Mouse (Mus musculus) G1E (cell line): ENCODE data around the gene Atoh8. TPM values are rescaled to one million over a fixed set of nuclear protein-coding genes. Genes with fewer than 3 reads are reported as not detected.

ENCODE experiments used
- ATAC-seq: 2 replicates; pipeline ENCODE4 v1.8.0; 2016; ENCODE audit warnings: mild to moderate bottlenecking; ENCODE audit not compliant: insufficient number of reproducible peaks, poor library complexity, low FRiP score, severe bottlenecking; ENCODE audit errors: extremely low read depth
- DNase-seq: peaks from one replicate; pipeline ENCODE4 v3.0.0; 2012; ENCODE audit warnings: low spot score
- H3K27me3 ChIP-seq: 2 replicates; pipeline ENCODE4 v1.6.1; 2012; ENCODE audit warnings: mild to moderate bottlenecking, low read length, inconsistent platforms; ENCODE audit not compliant: insufficient read depth
- H3K36me3 ChIP-seq: replicated peaks from 2 replicates; pipeline ENCODE3; 2012; ENCODE audit warnings: mild to moderate bottlenecking, inconsistent platforms
- H3K4me1 ChIP-seq: 2 replicates; pipeline ENCODE4 v1.6.1; 2012; ENCODE audit warnings: low read depth, low read length, inconsistent platforms, mixed read lengths; ENCODE audit not compliant: insufficient read depth
- H3K4me3 ChIP-seq: 2 replicates; pipeline ENCODE4 v1.5.1; 2012; ENCODE audit warnings: low read depth, mild to moderate bottlenecking, inconsistent platforms, low read length, moderate library complexity, mixed read lengths
- H3K9me3 ChIP-seq: replicated peaks from 2 replicates; pipeline ENCODE4 v1.6.1; 2012; ENCODE audit warnings: inconsistent platforms
- CTCF ChIP-seq: IDR thresholded peaks from 2 replicates; pipeline ENCODE4 v1.5.1; 2012; ENCODE audit warnings: low read depth, low read length, inconsistent platforms, mixed read lengths
- GATA1 ChIP-seq: IDR thresholded peaks from 2 replicates; pipeline ENCODE4 v1.6.1; 2012; ENCODE audit warnings: borderline replicate concordance, low read length, inconsistent platforms, mixed read lengths
- GATA2 ChIP-seq: IDR thresholded peaks from 2 replicates; pipeline ENCODE4 v1.6.1; 2012; ENCODE audit warnings: low read depth, low read length, inconsistent platforms, borderline replicate concordance
- POLR2AphosphoS5 ChIP-seq: IDR thresholded peaks from 2 replicates; pipeline ENCODE4 v1.6.1; 2012; ENCODE audit warnings: low read depth, low read length, inconsistent platforms; ENCODE audit not compliant: insufficient replicate concordance
- TAL1 ChIP-seq: conservative IDR thresholded peaks from 2 replicates; pipeline ENCODE4 v1.6.1; 2012; ENCODE audit warnings: low read depth, low read length, inconsistent platforms, mixed read lengths
- polyA plus RNA-seq: library from polyadenylated mRNA; stranded (reverse); fragments of >175 nt; gene quantifications from 2 replicates; pipeline ENCODE4 v1.2.3, GENCODE M21; 2012
- total RNA-seq, 2 experiments: library from RNA; stranded (forward) in 1 of 2; stranded (reverse) in 1 of 2; fragments of 200-1000 nt in 1 of 2; fragments of >200 nt in 1 of 2; fragmentation: Nextera tagmentation in 1 of 2; gene quantifications; 2 replicates each; pipeline ENCODE4 v1.2.3; 2014 to 2017

Atoh8 gene
- total and polyA plus RNA-seq, 3 experiments, result 0.03 TPM; not detected in 2

GRCm38 (mm10) chr6:72276972-72277441 is 41.6 kb upstream of the Atoh8 start:
- Histone ChIP-seq H3K4me1 (peaks cover 42% of the 10 kb centered on the region), H3K36me3 (no peaks in the 10 kb centered on the region), H3K4me3 (no peak overlapping the region), H3K27me3 (peaks cover 45% of the 10 kb centered on the region), H3K9me3 (peaks cover 6% of the 10 kb centered on the region)
- ATAC-seq (no peak), DNase-seq (no peak)
- TF ChIP-seq TAL1 (no peak), POLR2AphosphoS5 (no peak), GATA2 (no peak), CTCF (no peak), GATA1 (no peak)

GRCm38 (mm10) chr6:72276141-72276540 is 40.8 kb upstream of the Atoh8 start:
- Histone ChIP-seq H3K4me3 (no peak overlapping the region), H3K27me3 (peaks cover 54% of the 10 kb centered on the region), H3K4me1 (peaks cover 42% of the 10 kb centered on the region), H3K9me3 (peaks cover 6% of the 10 kb centered on the region), H3K36me3 (no peaks in the 10 kb centered on the region)
- ATAC-seq, result no peak
- no peak for TF ChIP-seq CTCF
- no peak for DNase-seq

- H3K27me3 ChIP-seq, result peaks cover 57% of the 10 kb centered on the region
- DNase-seq (no peak), ATAC-seq (no peak)
- no peak overlapping the region for H3K4me3 ChIP-seq
- H3K9me3 ChIP-seq, result peaks cover 6% of the 10 kb centered on the region
- no peaks in the 10 kb centered on the region for H3K36me3 ChIP-seq
- no peak for TF ChIP-seq POLR2AphosphoS5
- TF ChIP-seq CTCF, result no peak
- TF ChIP-seq GATA2, result no peak
- TF ChIP-seq GATA1, result no peak
- peaks cover 39% of the 10 kb centered on the region for H3K4me1 ChIP-seq
Observed at GRCm38 (mm10) chr6:72275527-72275926, 40.1 kb upstream of the Atoh8 start.

- Histone ChIP-seq H3K4me1 (peaks cover 17% of the 10 kb centered on the region), H3K4me3 (no peak overlapping the region), H3K27me3 (peaks cover 69% of the 10 kb centered on the region), H3K36me3 (no peaks in the 10 kb centered on the region), H3K9me3 (peaks cover 6% of the 10 kb centered on the region)
- TF ChIP-seq TAL1, result no peak
- no peak for TF ChIP-seq POLR2AphosphoS5
- TF ChIP-seq GATA1, result no peak
- TF ChIP-seq CTCF, result no peak
- TF ChIP-seq GATA2, result no peak
- DNase-seq (no peak), ATAC-seq (no peak)
Observed at GRCm38 (mm10) chr6:72273153-72273552, 37.8 kb upstream of the Atoh8 start.

- TF ChIP-seq CTCF, result no peak
- TF ChIP-seq GATA2, result no peak
- no peak for TF ChIP-seq POLR2AphosphoS5
- TF ChIP-seq GATA1, result no peak
- H3K27me3 ChIP-seq, result peaks cover 75% of the 10 kb centered on the region
- peaks cover 11% of the 10 kb centered on the region for H3K4me1 ChIP-seq
- no peak overlapping the region for H3K4me3 ChIP-seq
- no peaks in the 10 kb centered on the region for H3K36me3 ChIP-seq
- ATAC-seq, result no peak
- DNase-seq, result no peak
- peaks cover 6% of the 10 kb centered on the region for H3K9me3 ChIP-seq
Observed at GRCm38 (mm10) chr6:72272161-72272696, 36.9 kb upstream of the Atoh8 start.

- Histone ChIP-seq H3K4me1 (peaks cover 9% of the 10 kb centered on the region), H3K9me3 (no peaks in the 10 kb centered on the region), H3K27me3 (peaks cover 77% of the 10 kb centered on the region), H3K36me3 (no peaks in the 10 kb centered on the region), H3K4me3 (no peak overlapping the region)
- ATAC-seq (no peak), DNase-seq (no peak)
- TF ChIP-seq CTCF (no peak), GATA2 (no peak), TAL1 (no peak), GATA1 (no peak), POLR2AphosphoS5 (no peak)
Observed at GRCm38 (mm10) chr6:72270952-72271519, 35.7 kb upstream of the Atoh8 start.

- Histone ChIP-seq H3K4me1 (peaks cover 9% of the 10 kb centered on the region), H3K4me3 (no peak overlapping the region), H3K27me3 (peaks cover 80% of the 10 kb centered on the region), H3K36me3 (no peaks in the 10 kb centered on the region), H3K9me3 (no peaks in the 10 kb centered on the region)
- TF ChIP-seq CTCF, result no peak
- no peak for TF ChIP-seq TAL1
- no peak for TF ChIP-seq GATA1
- TF ChIP-seq GATA2, result no peak
- no peak for TF ChIP-seq POLR2AphosphoS5
- ATAC-seq (no peak), DNase-seq (no peak)
Observed at GRCm38 (mm10) chr6:72270258-72270657, 34.9 kb upstream of the Atoh8 start.
